Mouse (Mus musculus) left cerebral cortex, adult 11 months (tissue): Measurements from ENCODE around the gene Boc.

ENCODE experiments used
- DNase-seq: peaks from one replicate; pipeline ENCODE4 v3.0.0; 2022; ENCODE audit warnings: low spot score

Gene Boc

DNA sequence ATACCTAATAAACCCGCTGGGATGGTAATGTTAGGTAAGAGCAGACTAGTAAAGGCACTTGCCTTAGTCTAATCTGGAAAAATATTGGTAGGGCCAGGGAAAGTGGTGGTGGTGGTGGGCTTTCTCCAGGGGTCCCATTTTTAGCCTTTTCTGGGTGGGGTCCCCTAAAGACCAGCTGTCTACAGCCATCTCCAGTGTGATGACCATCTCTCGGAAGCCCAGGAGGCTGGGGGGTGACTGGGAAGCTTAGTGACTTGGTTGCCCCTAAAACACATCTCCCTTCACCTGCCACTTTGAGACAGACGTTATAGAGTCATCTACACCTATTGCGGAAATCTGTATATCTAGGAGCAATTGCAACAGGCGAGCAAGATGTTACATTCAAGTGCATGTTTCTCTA, 6.0 kb downstream of the Boc start:
- DNase-seq: no peak

DNA sequence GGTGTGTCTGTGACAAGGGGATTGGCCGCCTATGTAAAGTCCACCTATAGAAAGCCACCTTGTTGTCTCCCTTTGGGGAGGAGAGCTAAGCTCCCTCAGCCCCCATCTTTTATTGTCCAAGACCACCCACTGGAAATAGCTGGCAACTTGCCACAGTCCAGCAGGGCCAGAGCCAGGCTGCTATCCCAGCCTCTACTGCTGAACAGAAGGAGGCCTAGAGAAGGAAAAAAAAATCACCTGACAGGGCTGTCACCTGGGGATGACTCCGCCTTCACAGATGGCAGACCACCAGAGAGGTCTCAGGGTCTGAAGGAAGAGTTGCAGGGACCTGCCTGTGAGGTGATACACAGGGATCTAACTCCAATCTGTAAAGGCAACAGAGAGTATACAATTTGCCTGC, 6.7 kb downstream of the Boc start:
- no peak for DNase-seq

DNA sequence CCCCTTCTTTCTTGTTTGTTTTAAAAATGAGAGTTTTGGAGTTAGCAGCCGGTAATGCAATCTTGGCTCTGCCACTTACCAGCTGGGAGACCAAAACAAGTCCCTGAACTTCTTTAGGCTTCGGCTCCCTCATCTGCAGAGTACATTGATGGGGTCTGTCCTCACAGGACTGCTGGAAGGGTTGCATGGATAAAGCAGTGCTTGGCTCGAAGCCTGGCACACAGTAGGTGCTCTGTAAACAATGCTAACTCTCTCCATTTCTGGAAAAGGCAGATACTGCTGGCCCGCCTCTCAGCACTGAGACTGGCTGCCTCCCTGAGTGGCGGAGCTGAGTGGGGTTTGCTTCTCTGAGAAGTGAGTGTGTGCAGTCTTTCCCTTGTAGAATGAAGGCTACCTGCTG, 7.2 kb downstream of the Boc start:
- no peak for DNase-seq

DNA sequence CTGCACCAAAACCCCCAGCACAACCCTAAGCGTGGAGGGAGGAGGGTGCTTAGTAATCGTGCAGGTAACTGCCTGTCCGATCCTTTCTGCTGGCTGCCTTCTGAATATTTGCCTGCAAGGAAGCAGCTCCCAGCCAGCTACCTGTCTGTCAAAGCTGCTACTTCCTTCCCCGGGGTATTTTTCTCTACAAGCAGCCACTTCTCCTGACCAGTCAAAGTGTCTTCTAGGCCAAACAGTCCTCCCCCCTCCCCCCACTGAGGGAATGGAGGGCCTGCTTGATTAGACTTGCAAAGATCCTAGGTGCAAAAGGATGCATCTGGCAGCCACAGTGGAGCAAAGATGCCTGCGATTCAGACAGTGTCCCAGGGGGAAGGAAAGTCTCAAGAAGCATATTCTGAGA, 7.9 kb downstream of the Boc start:
- DNase-seq: no peak

DNA sequence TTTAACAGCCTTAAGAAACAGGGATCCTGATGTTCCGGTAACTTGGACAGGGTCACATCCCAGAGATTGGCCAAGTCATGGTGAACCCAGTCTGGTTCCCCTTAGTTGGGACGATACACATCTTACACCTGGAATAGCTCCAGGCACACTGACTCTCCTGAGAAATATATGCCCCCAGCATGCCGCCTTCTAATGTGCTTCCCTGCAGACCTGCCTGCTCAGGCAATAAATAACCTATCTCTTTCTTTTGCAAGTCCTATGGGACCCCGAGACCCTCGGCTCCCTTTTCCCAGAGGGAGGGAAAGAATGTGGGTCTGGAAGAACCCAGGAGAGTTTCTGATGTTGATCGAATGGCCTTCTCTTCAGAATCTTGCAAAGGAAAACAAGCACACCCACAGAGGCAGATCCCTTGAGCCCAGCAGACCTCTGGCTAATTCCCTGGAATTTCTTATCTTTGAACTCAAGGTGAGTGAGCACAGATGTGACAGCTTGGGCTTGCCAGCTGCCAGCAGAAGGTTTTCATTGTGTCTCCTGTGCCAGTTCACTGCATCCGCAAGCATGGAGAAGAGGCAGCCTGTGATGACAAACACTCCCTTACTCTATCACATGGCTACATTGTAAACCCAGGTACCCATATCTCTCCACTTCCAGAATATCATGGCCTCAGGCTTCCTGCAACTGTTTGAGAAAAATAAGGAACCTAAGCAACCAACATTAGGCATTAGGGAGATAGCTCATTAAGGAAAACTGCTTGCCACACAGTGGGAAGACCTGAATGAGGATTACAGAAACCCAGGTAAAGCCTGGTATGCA, 8.6 kb downstream of the Boc start:
- DNase-seq: no peak

DNA sequence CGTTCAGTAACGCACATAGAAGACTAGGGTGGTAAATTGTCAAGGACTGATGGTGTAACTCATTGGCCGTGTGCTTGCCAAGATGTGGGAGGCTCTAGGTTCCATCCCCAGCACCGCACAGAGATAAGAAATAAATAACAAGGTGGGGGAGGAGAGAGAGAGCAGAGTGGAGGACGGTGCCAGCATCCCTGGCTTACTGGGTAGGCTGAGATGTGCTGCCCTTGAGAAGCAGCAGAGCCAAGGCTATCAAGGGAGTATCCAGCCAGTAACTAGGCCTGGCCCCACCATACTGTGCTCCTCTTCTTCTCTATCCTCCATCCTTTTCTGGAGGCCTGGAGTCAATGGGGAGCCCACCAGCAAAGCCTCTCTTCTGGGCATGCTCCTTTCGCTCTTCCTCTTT, 9.3 kb downstream of the Boc start:
- no peak for DNase-seq

DNA sequence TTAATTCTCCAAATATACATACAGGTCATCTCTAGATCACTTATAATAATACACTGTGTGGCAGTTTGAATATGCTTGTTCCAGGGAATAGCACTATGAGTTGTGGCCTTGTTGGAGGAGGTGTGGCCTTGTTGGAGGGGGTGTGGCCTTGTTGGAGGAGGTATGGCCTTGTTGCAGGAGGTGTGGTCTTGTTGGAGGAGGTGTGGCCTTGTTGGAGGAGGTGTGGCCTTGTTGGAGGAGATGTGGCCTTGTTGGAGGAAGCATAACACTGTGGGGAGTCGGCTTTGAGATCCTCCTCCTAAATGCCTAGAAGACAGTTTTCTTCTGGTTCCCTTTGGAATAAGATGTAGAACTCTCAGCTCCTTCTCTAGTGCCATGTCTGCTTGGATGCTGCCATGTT, 10.7 kb downstream of the Boc start:
- DNase-seq: no peak

DNA sequence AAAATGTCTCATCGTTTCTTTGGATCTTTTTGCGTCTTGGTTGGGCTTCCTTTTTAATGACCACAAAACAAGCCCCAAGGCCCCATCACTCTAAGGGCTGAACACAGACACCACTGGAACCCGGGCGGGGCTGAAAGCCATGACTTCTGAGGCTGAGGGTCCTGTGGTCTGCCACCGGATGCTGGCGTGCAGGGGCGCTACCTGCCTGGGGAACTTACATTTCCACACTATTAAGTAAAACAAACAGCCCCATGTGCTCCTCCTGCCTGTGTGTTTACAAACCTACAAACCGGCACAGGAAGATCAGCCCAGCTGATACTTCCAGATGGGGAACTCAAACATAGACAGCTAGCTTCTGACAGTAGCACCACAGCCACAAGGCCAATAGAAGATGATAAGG, 11.9 kb downstream of the Boc start:
- DNase-seq: no peak

DNA sequence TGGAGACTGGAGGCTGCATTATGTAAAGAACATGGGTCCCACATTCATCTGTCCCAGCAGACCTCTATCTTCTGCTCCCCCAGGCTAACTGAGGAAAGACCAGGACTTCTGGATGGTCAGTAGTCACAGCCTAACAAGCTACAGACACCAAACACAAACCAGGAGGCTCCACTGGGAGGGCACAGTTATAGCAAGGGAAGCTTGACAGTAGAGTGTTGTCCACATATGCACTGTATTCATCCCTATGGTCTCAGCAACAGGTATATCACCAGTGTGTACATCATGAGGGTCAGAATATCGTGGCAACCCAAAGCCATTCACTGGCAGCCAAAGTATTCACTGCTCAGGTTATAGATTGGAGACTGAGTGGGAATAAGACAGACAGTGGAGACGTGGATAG, 12.8 kb downstream of the Boc start:
- no peak for DNase-seq

DNA sequence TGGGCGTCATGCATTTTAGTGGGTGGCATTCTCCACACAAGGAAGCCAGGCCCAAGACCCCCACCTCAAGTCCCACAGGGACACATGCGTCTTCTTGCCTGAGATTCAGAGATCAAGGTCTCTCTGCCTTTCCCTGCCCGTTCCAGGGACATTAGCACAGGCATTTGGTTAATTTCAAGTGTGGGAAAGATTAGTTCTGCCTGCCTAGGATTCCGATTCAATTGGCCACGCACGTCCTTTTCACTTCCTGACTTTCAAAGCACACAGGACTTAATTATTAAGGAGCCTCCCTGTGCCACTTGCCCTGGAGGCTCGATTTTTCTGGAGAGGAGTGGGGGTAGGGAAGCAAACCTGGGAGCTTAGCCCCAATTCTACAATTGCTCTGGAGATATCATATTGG, 13.5 kb downstream of the Boc start:
- no peak for DNase-seq

DNA sequence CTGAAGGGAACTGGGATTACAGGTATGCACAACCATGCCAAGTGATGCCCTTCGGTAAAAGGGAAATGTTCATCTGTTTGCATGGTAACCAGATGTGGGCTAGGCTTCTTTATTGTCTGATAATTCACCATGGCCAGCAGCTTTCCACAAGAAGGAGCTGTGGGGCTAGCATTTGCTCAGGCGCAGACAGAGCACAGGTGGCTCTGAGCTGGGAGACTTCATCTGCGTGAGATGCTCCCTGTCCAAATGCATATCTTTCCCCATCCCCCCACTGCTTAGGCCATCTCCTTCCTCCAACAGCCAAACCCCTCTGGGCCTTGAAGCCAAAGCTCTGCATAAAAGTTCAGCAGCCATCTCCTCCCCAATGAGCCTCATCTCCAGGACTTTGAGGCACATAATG, 15.6 kb downstream of the Boc start:
- no peak for DNase-seq

DNA sequence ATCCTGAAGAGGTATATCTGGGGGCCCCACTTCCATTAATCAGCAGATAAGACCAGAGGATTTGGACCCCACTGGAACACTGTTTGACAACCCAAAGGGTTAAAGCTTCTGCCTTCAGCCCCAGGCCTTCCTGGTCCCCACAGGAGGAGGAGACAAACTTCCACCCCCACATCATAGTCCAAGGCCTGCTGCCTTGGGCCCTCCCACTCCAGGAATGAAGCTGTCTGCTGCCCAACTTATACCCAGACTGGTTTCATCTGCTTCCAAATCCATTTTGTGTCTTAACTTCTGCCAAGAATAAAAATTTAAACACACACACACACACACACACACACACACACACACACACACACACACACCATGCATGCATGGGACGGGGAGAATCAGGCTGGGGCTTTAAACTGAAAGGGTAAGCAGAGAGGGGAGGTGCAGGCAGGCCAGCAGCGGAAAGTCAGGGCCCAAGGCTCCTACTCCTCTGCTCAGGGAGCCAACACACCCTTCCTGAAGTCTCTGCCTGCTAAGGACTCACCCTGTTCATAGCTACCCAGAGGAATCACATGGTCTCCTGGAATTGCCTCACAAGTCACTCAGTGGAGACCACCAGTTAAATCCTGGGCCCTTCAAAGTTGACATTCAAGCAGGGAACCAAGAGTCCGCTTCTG, 16.5 kb downstream of the Boc start:
- no peak for DNase-seq

DNA sequence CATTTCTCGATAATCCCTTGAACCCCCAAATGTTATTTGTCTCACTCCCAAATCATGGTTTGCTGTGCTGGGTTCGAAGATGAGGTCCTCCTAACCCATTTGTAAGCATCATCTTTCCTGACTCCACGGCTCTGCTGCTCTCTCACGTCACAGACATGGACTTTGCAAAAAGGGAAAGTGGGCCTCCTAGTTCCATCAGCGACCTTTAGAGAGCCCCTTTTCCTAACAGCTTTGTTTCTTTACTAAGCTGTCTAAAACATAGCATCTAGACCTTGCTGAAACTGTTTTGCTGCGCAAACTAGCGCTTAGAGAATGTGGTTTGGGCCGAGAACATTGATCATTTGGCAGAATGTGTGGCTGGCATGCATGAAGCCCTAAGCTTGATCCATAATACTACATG, 19.1 kb downstream of the Boc start:
- DNase-seq: no peak

DNA sequence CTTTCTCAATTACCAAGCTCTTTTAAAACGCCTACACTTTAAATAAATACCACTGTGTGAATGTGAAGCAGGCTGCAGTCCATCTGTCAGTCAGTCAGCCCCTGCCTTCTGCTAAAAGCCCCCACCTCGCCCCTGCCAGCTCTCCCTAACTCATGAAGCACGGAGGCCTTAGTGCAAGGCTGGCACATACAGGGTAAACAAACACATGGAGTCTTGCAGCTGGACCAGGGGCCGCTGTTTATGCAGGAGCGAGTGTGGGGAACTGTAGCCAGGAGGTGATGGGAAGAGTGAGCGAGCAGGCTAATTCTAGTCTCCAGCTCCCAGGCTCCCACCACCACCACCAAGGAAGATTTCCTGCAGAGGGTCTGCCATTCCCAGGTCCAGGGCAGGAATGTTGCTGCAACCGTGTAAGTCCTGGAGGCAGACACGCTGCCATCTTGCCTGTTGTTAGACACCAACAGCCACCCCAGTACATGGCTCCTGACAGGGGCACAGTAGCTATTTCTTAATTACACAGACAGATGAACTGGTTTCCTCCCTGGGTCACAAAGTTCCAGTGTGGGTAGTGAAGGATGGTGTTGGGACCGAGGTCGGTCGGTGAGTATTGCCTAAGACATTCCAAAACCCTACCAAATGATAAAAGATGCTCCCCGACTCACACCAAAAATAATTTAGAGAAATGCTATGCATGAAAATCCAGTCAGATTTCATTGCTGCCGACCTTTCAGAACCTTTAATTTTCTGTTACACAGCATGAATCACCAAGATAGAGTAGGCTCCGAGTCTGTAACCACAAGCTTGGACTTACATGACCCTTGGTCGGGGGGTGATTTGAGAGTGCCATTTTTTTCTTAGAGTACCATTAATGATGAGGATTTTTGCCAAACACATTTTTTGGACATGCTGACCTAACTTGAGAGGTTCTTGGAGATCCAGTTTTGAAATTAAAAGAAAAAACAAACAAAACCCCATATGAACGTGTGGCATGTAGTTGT, 20.0 kb downstream of the Boc start:
- DNase-seq: no peak

DNA sequence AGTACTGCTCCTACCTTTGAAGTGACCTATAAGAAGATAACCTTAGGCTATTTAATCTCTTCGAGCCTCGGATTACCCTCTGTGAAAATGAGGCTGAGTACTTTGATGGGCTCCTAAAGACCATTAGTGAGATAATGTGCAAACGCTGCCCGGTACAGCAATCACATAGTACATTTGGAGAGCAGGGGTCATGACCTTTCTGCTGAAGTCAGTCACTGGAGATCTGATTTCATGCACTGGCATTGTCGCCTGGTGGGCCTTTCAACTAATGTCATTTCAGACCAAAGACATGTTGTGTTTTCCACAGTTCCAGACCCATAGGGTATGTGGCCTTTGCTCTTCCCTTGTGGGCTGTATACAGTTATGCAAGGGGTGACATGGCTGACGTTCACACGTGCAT, 24.6 kb downstream of the Boc start:
- no peak for DNase-seq

DNA sequence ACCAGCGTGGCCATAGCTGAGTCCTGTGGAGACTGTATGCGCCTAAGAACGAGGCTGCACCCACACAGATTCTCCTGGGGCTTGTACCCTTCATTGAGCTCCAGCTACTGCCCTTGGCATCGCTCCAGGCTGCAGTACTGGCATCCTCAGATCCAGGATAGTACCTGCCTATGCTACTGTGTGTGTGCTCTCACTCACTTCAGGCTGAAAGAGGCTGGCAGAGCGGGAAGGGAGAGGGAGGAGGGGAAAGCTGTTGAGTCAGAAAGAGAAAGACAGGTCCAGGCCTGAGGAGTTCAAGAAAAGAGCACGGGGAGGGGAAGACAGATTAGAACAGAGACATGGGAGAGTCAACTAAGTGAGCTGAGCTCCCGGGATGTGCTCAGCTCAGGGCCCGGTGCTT, 25.2 kb downstream of the Boc start:
- no peak for DNase-seq

DNA sequence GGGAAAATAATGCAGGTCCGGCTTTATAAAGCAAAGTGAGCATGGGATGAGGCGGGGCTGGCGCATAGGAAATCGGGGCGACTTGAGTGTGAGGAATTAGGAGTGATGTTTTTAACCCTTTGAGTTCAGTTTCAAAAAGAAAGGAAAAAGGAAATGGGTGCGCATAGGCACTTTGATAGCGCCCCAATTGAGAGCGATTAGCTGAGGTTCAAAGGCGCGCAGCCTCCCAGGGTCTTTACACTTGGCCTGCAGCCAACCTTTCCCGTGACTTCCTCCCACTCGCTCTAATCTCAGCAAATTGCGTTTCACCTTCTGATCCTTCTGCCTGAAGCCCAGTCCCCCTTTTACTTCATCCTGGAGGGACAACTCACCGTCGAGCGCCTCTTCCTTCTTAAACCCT, 25.8 kb downstream of the Boc start:
- no peak for DNase-seq

DNA sequence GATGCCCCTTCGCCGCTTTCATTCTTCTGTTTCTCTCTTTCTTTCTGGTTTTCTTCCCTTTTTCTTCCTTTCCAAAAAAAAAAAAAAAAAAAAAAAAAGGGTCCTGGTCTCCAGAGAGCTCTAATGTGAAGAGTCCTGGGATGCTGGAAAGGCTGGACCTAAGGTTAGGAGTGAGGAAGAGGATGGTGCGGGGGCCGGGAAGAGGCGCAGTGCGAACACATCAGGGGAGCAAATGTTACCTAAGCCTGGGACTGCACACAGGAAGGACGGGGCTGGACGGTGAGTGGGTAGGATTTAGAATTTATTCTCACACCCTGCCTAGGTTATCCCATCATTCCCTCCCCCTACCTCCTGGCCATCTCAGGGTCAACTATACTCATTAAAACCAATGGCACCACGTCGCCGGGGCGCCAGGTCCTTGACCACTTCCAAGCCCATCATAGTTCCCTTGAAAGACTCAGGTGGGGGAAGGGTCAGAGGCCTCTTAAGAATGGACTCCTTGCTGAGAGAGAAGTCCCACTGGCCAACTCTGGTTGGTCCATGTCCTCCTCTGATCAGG, 27.4 kb downstream of the Boc start:
- DNase-seq: no peak

DNA sequence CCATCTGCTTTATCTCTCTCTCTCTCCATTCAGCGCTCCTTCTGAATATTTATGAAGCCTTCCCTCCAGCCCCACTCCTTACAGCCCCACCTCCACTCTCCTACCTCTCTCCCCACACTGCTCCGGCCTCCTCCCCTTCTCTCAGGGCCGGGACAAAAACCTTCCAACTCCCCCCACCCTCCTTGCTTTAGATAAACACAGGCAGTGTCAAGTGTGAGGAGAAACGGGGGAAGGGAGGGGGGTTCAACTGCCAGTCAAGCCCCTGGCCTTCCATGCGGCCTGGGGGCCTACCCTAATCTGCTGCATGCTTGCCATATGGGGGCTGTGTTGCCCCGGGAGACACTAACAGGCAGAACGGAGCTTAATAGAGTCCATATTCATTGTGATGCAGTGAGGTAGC, 27.9 kb downstream of the Boc start:
- no peak for DNase-seq

DNA sequence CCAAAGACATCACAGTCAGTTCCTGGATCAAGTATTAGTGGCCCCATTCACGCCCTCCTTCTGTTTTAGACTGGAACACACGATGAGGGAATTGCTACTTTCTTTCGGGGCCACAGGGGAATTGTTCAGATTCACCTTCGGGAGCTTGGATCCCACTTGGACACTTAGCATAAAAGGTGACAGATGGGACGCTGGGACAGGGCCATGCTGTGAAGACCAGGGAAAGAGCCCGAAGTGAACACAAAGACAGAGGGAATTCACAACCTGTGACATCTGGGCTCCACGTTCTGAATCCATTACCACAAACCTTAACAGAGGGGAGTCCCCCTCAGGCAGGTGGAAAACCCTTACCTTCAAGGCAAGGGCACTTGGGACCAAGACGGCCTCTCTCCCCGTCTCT, 28.5 kb downstream of the Boc start:
- DNase-seq: no peak

DNA sequence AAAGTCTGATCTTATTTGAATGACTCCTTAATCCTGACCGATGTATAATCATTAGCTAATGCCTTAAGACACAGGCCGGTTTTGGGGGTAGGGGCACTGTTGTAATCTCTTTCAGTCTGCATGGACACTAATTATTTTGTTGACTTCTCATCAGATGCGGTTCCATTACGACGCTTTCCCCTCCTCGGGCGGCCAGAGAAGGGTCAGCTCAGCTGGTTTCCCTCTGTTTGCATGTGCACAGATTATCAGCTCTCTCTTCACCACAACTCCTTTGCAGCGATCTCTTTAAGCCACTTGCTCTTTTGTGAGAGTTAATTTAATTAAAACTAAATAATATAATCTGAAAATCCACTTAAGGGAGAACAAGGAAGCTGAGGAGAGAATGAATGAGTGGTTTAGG, 29.0 kb downstream of the Boc start:
- no peak for DNase-seq

DNA sequence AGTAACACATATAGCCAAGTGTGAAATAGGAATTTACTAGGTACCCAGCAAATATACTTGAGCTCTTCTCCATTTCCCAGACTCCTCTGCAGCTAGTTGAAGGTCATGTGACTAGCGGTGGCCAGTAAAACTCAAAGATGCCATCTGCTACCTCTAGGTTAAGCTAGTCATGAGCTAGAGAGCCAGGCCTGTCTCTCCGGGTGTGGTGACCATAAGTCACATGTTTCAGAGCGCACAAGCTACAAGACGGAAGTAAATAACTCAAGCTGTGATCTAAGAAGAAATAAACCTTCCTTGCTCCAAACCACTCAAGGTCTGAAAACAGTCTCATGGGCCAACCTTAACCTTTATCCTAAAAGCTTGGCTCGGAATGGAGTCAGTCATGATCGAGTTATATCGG, 29.7 kb downstream of the Boc start:
- no peak for DNase-seq
